Mouse (Mus musculus) cortical plate, adult 2 months (tissue): ENCODE data around the gene Foxn3.

Experiments used
- CTCF ChIP-seq: fragments of 200-500 bp; IDR thresholded peaks from 2 replicates; pipeline ENCODE4 v1.5.1; 2011; ENCODE audit warnings: mild to moderate bottlenecking, control low read depth, low read length; ENCODE audit not compliant: insufficient read depth; ENCODE audit errors: extremely low read depth
- POLR2A ChIP-seq: fragments of 200-500 bp; IDR thresholded peaks from 2 replicates; pipeline ENCODE4 v1.6.1; 2011; ENCODE audit warnings: mild to moderate bottlenecking, low read length, control low read depth; ENCODE audit not compliant: insufficient read depth; ENCODE audit errors: extremely low read depth

DNA sequence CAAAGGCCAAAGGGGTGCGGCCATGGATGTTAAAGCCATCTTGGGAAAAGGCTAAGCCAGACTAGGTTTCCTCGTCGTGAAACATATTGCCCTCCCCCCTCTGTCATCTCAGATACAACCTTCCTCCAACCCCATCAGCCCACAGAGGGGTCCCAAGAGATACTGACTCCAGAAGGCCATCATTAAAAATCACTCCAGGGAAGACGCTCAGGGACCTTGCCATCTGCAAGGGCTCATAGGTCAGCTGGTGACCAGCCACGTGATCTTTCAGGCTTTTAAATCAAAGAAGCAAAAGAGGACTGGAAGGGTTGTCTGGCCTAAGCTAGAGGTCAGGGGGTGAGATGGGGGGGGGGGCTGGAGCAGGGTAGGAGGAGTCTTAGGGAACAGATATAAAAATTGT is 34.4 kb downstream of the Foxn3 start:
- TF ChIP-seq POLR2A (no peak), CTCF (no peak)
